Mouse (Mus musculus) urinary bladder, postnatal 4 days (tissue): ENCODE results near the gene Atp6v1e2.

ENCODE experiments used
- DNase-seq, 2 experiments: peaks; one replicate each; pipeline ENCODE4 v3.0.0; 2021 to 2022; ENCODE audit warnings: low spot score in 2 of 2

The Atp6v1e2 gene

GRCm38 (mm10) chr17:86947840-86948796 is at the start of gene Atp6v1e2:
Gene Atp6v1e2 (minus strand): TSS chr17:86947897.
- no peak for DNase-seq

GRCm38 (mm10) chr17:86997323-86997722 is 49.6 kb upstream of the Atp6v1e2 start:
- no peak for DNase-seq

DNA sequence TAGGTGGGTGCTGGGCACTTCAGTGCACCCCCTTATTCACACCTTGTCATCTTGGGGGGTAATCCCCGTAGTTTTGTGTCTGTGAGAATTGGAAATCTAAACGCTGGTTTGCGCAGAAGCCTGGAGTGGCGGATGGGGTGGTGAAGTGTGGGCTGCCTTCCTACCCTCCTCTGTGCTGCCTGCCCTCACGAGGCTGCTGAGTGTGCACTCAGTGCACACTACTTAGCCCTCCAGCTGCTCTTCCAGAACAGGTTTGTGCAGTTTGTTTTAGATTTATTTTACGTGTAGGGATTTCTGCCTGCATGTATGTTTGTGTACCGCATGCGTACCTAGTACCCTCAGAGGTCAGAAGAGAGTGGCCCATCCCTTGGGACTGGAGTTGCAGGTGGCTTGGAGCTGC is 43.6 kb upstream of the Atp6v1e2 start:
- no peak for DNase-seq

DNA sequence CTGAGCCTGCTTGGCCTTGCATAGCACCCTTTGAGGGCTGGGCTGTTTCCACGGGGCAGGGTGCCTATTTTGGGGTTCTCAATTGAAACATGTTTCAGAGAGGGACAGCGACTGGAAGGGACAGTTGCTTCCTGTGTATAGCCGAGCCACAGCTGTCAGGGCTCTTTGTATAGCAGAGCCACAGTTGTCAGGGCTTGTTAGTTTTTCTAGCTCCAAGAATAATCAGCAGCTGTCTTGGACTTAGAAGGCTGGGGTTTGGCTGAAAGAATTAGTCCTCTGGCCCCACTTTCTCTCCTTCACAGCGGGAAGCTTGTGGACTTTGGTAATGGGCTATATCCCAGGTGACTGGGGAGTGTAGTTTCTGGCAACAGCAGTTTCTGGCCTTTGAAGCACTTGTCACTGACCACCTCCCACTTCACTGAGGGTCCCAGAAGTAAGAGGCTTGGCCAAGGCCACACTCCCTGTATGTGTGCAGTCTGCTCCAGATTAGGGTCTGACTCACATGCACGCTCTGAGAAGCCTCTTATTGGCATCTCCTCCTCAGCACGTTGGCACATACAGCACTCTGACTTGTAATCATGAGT is 41.0 kb upstream of the Atp6v1e2 start:
- DNase-seq: no peak

DNA sequence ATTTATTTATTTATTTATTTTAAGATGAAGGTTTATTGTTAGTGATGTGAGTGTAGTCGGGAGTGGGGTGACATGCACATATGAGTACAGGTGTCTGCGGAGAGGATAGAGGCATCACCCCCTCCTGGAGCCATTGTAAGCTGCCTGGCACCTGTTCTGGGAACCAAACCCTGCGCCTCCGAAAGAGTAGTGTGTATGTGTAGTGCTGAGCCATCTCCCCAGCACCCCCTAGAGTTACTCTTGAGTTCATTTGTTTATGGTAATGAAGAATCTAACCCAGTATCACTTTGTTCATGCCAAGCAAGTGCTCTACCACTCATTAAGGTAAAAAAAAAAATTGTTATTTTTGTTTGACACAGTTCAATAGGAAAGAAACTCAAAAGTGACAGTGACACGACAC is 40.5 kb upstream of the Atp6v1e2 start:
- DNase-seq: no peak

DNA sequence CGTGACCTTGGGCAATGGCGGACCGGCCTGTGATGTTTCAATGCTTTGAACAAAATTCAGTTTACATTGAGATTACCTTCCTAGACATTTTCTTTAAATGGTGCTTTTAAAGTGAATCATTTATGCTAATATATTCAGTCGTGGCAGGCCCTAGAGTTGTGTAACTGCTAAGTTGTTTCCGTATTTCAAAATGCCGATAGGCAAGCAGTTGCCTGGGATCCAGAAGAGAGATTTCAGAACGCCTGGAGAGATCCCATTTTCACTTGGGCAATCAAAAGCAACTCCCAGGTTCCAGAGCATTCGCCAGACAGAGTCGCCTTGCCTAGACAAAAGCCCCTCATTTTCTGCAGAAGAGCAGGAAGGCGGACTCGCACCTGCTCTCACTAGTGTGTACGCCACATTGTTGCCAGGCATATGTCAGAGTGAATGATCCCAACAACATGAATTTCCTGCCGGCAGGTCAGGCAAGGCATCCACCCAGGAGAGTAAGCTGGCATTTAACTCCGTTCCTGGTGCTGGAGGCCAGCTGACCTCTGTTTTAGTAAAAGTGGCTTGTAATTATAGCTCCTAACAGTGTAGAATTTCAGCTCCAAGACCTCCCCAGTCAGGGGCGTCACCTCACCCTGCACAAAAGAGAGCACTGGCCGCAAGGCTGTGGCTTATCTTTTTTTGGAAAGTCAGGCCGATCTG is 38.9 kb upstream of the Atp6v1e2 start:
- DNase-seq: no peak

DNA sequence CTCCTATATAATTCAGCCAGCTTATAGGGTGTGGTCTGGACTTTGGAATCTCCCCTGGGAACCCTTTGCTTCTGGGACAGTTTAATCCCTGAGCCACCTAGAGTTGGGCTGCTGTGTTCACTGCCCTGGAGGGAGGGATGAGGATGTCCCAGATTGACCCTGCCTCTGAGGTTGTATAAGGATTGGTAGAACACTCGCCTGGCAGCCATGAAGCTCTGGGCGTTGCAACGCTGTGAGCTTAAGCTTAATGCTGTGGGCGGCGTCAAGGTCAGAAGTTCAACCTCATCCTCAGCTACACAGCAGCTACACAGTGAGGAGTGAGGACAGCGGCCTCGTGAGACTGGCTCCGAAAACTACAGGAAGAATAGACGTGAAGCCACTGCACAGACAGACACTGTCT is 34.8 kb upstream of the Atp6v1e2 start:
- peak in 1 of 2 experiments; percentile 47 for DNase-seq

DNA sequence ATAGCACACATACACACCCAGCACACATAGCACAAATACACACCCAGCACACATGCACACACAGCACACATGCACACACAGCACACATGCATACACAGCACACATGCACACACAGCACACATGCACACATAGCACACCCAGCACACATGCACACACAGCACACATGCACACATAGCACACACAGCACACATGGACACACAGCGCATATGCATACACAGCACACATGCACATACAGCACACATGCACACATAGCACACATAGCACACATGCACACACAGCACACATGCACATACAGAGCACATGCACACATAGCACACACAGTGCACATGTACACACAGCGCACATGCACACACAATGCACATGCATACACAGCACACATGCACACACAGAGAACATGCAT is 34.0 kb upstream of the Atp6v1e2 start:
- no peak for DNase-seq

GRCm38 (mm10) chr17:86981205-86981604 is 33.5 kb upstream of the Atp6v1e2 start:
- DNase-seq: no peak

- no peak for DNase-seq
Measured at GRCm38 (mm10) chr17:86978496-86978895, 30.8 kb upstream of the Atp6v1e2 start.

- no peak for DNase-seq
Measured at GRCm38 (mm10) chr17:86976387-86976786, 28.7 kb upstream of the Atp6v1e2 start.

- DNase-seq: no peak
Measured at GRCm38 (mm10) chr17:86973097-86973496, 25.4 kb upstream of the Atp6v1e2 start.

DNA sequence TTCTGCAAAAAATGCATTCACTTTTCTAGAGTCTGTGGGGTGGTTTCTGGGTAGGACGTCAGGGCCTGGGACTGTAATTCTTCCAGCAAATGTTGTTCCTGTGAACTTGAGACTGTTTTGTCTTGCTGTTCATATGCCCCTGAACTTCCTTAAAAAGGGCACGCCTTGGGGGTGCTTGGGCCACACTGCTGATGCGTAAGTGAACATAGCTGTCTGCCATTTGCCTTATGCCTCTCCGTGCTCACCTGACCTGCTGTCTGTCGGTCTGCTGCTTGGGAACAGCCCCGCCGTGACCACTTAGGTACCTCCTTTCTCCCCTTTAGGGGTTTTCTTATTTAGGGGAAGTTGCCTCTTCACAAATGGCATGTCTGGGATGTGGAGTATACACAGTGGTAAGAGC is 24.2 kb upstream of the Atp6v1e2 start:
- no peak for DNase-seq

- DNase-seq: no peak
Measured at GRCm38 (mm10) chr17:86971036-86971435, 23.3 kb upstream of the Atp6v1e2 start.

GRCm38 (mm10) chr17:86970026-86970750 is 22.5 kb upstream of the Atp6v1e2 start:
- no peak for DNase-seq

GRCm38 (mm10) chr17:86969582-86969981 is 21.9 kb upstream of the Atp6v1e2 start:
- DNase-seq: no peak

- DNase-seq: no peak
Measured at GRCm38 (mm10) chr17:86968581-86968980, 20.9 kb upstream of the Atp6v1e2 start.

DNA sequence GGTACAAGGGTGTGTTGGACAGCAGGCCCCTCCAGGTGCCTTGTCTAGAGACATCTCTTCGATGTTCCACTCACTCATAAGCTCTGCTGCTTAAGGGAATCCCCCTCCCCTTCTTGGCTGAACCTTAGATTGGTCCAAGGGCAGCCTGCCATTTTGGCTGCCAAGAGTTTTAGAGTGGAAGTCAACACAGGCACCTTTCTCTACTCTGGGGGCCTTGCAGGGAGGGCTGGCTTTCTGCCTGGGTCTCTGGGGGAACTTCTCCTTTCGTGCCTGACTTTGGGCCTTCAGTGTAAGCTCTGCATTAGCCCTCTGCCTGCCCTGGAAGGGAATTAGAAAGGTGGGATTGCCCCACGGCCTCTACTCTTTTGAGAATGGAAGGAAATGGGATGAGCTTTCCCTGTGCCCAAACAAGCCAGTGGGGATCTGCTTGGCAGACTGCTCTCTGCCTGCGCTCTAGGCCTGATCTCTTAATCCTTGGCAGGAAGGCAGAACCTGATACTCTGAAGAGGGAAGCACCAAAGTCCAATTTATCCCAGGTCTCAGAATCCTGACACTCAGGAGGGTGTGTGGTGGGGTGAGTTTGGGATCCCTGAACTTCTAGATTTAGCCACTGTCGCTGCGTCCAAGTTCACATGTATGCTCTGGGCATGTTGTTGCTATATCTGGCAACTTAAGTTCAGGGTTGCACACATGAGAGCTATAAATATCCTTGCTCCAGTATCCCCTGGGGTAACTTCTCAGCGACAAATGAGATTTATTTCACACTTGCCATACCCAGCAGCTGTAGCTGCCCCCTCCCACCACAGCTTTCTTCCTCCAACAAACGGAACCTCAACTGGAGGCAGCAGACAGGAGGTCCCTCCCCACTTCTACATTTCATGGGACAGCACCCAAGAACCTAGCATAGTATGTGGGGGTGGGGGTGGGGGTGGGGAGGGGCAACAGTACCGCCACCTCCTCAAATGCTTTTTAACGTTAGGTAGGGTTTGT is 20.1 kb upstream of the Atp6v1e2 start:
- DNase-seq: no peak

DNA sequence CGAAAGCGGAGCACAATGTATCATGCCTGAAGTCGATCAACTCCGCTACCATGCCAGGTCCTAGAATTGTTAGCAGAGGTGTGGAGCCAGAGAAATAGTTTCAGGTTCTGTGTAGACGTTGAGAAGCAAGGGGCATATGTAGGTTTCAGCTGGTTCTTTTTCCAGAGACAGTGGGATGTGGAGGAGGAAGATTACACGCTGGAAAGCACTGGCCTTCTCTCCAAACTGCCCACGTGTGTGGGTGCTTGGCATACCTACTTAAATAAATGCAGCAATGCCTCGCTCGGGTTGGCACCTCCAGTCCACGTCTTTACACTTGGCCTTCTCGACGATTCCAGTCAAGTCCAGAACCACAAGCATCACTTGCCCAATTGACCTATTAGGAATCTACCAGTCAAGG is 19.4 kb upstream of the Atp6v1e2 start:
- DNase-seq: no peak

- DNase-seq: no peak
Measured at GRCm38 (mm10) chr17:86966040-86966439, 18.3 kb upstream of the Atp6v1e2 start.

GRCm38 (mm10) chr17:86965121-86965520 is 17.4 kb upstream of the Atp6v1e2 start:
- DNase-seq: no peak
